Mouse (Mus musculus): ENCODE measurements around the gene Fam104a.

The Fam104a gene

GRCm38 (mm10) chr11:113683957-113684706 lies at the start of gene Fam104a, which contains the start of gene D11Wsu47e:
Gene Fam104a (minus strand): TSS chr11:113684155.
Gene D11Wsu47e (plus strand): TSS chr11:113684412.
- peak; percentile 88 to 94 for DNase-seq (ENCODE audit: low spot score in 2 of 2)

GRCm38 (mm10) chr11:113731945-113732612 lies 48.1 kb upstream of the Fam104a start:
- no peak for DNase-seq (ENCODE audit: low spot score in 2 of 2)

GRCm38 (mm10) chr11:113730879-113731278 lies 46.9 kb upstream of the Fam104a start:
- DNase-seq (ENCODE audit: low spot score in 2 of 2), result no peak

- DNase-seq (ENCODE audit: low spot score in 2 of 2), result no peak
Observed at GRCm38 (mm10) chr11:113729917-113730316, 46.0 kb upstream of the Fam104a start.

GRCm38 (mm10) chr11:113729239-113729638 lies 45.3 kb upstream of the Fam104a start:
- no peak for DNase-seq (ENCODE audit: low spot score in 2 of 2)

GRCm38 (mm10) chr11:113727992-113728391 lies 44.0 kb upstream of the Fam104a start:
- no peak for DNase-seq (ENCODE audit: low spot score in 2 of 2)

- DNase-seq (ENCODE audit: low spot score in 2 of 2), result no peak
Observed at GRCm38 (mm10) chr11:113726994-113727888, 43.3 kb upstream of the Fam104a start.

GRCm38 (mm10) chr11:113725235-113726048 lies 41.5 kb upstream of the Fam104a start:
- DNase-seq (ENCODE audit: low spot score in 2 of 2), result no peak

GRCm38 (mm10) chr11:113722405-113723090 lies 38.6 kb upstream of the Fam104a start:
- no peak for DNase-seq (ENCODE audit: low spot score in 2 of 2)

- no peak for DNase-seq (ENCODE audit: low spot score in 2 of 2)
Observed at GRCm38 (mm10) chr11:113717767-113718424, 33.9 kb upstream of the Fam104a start.

GRCm38 (mm10) chr11:113716132-113716531 lies 32.2 kb upstream of the Fam104a start:
- no peak for DNase-seq (ENCODE audit: low spot score in 2 of 2)

GRCm38 (mm10) chr11:113715078-113715674 lies 31.2 kb upstream of the Fam104a start:
- no peak for DNase-seq (ENCODE audit: low spot score in 2 of 2)

- DNase-seq (ENCODE audit: low spot score in 2 of 2), result no peak
Observed at GRCm38 (mm10) chr11:113711061-113711460, 27.1 kb upstream of the Fam104a start.

- DNase-seq (ENCODE audit: low spot score in 2 of 2), result no peak
Observed at GRCm38 (mm10) chr11:113710257-113710777, 26.4 kb upstream of the Fam104a start.

GRCm38 (mm10) chr11:113709731-113710256 lies 25.8 kb upstream of the Fam104a start, which contains the start of gene Cpsf4l:
Gene Cpsf4l (minus strand): TSS chr11:113710017.
- peak in 1 of 2 experiments; percentile 25 for DNase-seq (ENCODE audit: low spot score in 2 of 2)

GRCm38 (mm10) chr11:113709272-113709671 lies 25.3 kb upstream of the Fam104a start:
- no peak for DNase-seq (ENCODE audit: low spot score in 2 of 2)

- DNase-seq (ENCODE audit: low spot score in 2 of 2), result no peak
Observed at GRCm38 (mm10) chr11:113708629-113709213, 24.8 kb upstream of the Fam104a start.

- no peak for DNase-seq (ENCODE audit: low spot score in 2 of 2)
Observed at GRCm38 (mm10) chr11:113705966-113706652, 22.2 kb upstream of the Fam104a start.
